Mouse (Mus musculus) lung, adult 18-20 months (tissue): ENCODE data around the gene Gsta2.
A peak's percentile ranks its signal among the peaks of the same experiment; 100 is the strongest.
"Not testable (repeated sequence)": the region's sequence is repeated elsewhere in the genome, so short reads cannot be mapped to it uniquely, and the experiment has no call there.

Experiments
- DNase-seq, 2 experiments: peaks; one replicate each; pipeline ENCODE4 v3.0.0; 2022; ENCODE audit warnings: mixed read lengths in 2 of 2

The Gsta2 gene

DNA sequence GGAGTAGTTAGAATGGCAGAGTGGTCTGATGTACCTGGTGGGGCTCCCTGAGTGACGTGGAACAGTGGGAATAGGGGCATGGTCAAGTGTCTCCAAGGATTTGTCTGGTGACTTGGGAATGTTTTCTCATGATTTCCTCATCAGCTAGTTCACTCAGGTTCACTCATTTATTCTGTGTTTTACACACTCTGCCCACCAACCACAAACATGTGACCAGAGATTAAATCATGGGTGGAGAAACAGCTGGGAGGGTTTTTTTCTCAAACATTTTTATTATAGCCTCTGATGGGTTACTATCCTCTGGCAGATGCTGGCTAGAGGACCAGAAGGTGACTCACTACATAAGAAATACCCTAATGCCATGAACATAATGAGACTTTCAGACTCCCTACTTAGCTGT, 57.4 kb downstream of the Gsta2 start:
- no peak for DNase-seq

DNA sequence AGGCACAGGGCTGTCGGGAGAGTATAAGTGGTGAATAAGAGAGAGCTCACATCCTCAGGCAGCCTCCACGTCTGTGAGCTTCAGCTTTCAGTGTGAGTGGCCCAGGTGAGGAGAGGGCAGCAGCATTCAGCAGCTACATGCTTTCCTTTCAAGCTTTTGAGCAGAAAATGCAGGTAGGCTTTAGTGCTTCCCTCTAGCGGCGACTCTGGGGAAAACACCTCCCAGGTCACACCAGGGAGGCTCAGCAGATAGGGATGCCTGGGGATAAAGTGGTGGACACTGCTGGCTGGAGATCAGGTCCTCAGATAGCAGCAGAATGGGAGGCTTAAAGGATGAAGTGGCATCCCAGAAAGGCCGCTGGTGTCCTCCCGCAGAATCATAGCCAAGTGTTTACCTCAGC, 59.5 kb downstream of the Gsta2 start:
- peak; percentile 6 to 20 for DNase-seq

DNA sequence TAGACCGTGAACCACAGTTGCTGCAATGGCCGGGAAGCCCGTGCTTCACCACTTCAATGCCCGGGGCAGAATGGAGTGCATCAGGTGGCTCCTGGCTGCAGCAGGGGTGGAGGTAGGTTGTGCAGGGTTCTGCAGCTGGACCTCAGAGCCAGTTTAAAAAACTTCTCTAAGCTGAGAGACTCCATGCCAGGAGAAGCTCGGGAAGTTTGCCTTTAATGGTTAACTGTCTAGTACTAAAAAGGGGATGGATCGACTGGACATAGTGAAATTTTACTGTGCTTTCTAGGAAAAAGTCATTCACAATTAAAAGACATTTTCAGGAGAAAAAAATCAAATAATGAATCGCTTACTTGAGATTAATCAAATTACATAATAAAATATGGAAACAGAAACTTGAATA, 60.8 kb downstream of the Gsta2 start:
- not testable (repeated sequence) for DNase-seq

DNA sequence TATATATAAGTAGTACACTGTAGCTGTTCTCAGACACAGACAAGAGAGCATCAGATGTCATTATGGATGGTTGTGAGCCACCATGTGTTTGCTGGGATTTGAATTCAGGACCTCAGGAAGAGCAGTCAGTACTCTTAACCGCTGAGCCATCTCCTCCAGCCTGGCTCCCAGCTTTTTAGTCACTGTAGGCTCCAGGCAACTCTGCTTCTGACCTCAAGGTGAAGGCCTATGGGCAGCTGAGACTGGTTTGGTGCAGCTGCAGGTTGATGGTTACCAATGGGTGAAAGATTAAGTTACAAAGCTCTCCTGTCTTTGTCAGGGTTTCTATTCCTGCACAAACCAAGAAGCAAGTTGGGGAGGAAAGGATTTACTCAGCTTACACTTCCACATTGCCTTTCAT, 61.9 kb downstream of the Gsta2 start:
- DNase-seq = not testable (repeated sequence)

DNA sequence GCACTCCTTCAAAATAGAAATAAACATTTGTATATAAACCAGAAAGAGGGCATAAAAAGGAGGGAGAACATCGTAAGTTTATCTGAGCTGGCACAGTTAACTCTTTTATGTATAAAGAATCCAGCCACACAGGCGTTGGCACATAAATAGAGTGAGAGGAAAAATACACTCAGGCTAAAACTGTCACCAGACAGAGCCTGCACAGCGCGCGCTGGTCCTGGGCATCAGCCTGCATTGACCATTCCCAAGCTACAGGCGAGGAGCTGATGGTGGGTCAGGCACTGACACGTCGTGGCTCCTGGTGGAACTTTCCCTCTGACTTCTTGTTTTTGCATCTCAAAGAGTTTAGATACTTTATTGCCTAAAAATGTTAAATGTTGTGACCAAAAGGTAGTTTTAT, 63.1 kb downstream of the Gsta2 start:
- DNase-seq = not testable (repeated sequence)

DNA sequence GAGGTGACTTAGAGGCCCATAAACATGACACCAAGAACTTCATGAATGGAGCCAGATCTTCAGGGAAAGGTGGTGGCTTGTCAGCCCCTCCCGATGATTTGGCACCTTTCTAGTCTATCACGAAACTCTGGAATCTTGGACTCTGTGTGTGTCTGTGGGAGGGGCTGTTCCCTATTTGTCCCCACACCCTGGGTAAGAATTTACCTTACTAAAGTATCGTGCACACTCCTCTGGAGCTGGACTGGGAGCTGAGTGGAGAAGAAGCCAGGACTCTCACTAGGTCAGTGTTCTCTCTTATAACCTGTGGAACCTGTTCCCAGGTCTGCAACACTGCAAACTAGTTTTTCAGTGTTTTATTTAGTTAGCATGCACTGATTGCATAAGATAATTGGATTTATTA, 65.9 kb downstream of the Gsta2 start, which contains the start of gene Gm10639:
Gene Gm10639 (plus strand): TSS at position 201 of the 400 bp plus-strand sequence.
- peak in 1 of 2 experiments; percentile 24 for DNase-seq

DNA sequence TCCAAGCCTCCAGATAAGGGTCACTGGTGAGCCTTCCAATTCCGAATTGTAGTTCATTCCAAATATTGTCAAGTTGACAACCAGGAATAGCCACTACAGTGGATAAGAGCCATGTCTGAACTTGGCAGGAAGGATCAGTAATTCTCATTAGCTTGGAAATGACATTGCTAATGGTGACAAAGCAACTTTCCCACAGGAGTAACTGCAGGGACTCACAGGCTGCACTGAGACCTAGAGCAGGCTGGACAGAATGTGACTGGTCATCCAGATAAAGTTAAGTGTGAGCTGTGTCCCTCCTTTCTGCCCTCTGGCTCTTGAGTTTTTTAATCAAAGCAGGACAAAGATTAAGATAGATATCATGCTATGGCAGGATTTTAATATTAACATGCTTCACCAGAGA, 66.5 kb downstream of the Gsta2 start:
- DNase-seq = not testable (repeated sequence)

DNA sequence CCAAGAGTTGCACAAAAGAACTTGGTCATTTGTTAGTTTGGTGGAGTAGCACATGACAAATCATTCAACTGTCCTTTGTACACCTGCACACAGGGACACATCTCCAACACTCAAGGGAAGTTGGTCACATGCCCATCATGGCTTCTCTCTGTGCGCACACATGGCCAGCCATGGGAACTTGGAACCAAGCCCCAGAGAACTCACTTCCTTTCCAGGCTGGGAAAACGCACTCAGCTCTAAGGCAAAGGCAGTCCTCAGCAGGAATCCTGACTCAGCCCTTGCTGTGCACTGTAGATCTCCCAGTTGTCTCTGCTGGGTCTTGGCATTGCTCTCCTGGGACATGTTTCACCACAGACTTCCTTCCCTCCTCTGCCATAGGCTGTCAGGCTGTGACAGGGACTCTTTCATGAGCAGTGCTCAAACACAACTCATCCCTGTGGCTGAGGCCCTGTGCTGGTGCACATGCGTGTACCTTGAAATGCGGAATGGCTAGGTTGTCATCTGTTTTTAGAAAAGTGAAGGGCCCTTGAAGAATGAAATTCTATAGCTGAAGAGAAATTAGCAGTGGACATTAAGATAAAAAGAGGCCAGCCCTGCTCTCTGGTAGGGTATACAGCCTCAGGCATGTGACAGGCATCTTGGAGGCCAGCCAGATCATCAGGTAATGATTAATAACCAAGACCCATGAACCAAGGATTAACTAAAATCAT, 73.4 kb downstream of the Gsta2 start:
- DNase-seq = not testable (repeated sequence)
